ENCODE assay signal across 31 mouse cellular contexts in genomic region chr17:66586078-66586477, GRCm38 (mm10). TPM values are rescaled to one million over a fixed set of nuclear protein-coding genes. Genes with fewer than 3 reads are reported as not detected.
A peak's percentile ranks its signal among the peaks of the same experiment; 100 is the strongest.
DNase-seq lines count a peak whose midpoint lies in the region; ATAC-seq and TF ChIP-seq lines count a peak whose summit lies in the region.
"Had no signal": no experiment of that assay in that cellular context is flagged by ENCODE, and none has a peak within 500 bp of the region (broad histone marks: within the 10 kb centered on the region; RNA-seq: fewer than 3 reads in every experiment).

No protein-coding gene starts in this region.

- H3K36me3 ChIP-seq in forebrain, embryonic 11.5 days (ENCODE audit: control insufficient read depth, insufficient read depth, low read length) = no peaks in the 10 kb centered on the region
- H3K36me3 ChIP-seq in forebrain, embryonic 16.5 days (ENCODE audit: control insufficient read depth, insufficient read depth) = no peaks in the 10 kb centered on the region
- H3K36me3 ChIP-seq in lung, embryonic 14.5 days (ENCODE audit: insufficient read depth) = no peaks in the 10 kb centered on the region
- H3K36me3 ChIP-seq in embryonic facial prominence, embryonic 10.5 days (replicated peaks) = no peaks in the 10 kb centered on the region
- H3K36me3 ChIP-seq: G1E; hindbrain, embryonic 13.5 days; limb, embryonic 12.5 days; liver, embryonic 15.5 days; neural tube, embryonic 13.5 days had no signal

- no peak for TF ChIP-seq CTCF in lung, embryonic 14.5 days (IDR thresholded peaks at IDR 0.05; ENCODE audit: low read depth)
- TF ChIP-seq CTCF in lung, adult 2 months (IDR thresholded peaks at IDR 0.05; ENCODE audit: insufficient read depth, low read length) = no peak

- H3K4me2 ChIP-seq in forebrain, embryonic 11.5 days (ENCODE audit: low read depth, low read length, severe bottlenecking) = no peak overlapping the region
- no peak overlapping the region for H3K4me2 ChIP-seq in forebrain, embryonic 16.5 days (ENCODE audit: low read length)
- H3K4me2 ChIP-seq in lung, embryonic 14.5 days = peak overlapping the region; percentile 4; the same call in 1 of the 2 replicates
- H3K4me2 ChIP-seq: heart, embryonic 11.5 days; hindbrain, embryonic 13.5 days; limb, embryonic 12.5 days; liver, embryonic 15.5 days; neural tube, embryonic 13.5 days had no signal

- H3K9ac ChIP-seq in forebrain, embryonic 11.5 days (ENCODE audit: low read length) = no peak overlapping the region
- no peak overlapping the region for H3K9ac ChIP-seq in forebrain, embryonic 16.5 days (replicated peaks; ENCODE audit: low read depth, low read length)
- no peak overlapping the region for H3K9ac ChIP-seq in lung, embryonic 14.5 days
- H3K9ac ChIP-seq: hindbrain, embryonic 13.5 days; limb, embryonic 12.5 days; liver, embryonic 15.5 days; neural tube, embryonic 13.5 days had no signal

- ATAC-seq in forebrain, embryonic 11.5 days (replicated peaks; ENCODE audit: low FRiP score) = no peak
- no peak for ATAC-seq in forebrain, embryonic 16.5 days
- ATAC-seq in lung, embryonic 14.5 days (ENCODE audit: insufficient read depth) = peak; percentile 53; the same call in 1 of the 2 replicates
- ATAC-seq: intestine, postnatal 0 days had no signal

- WGBS in forebrain, embryonic 11.5 days = 88% methylated on average over 13 of the region's 13 CpGs
- 77% methylated on average over 13 of the region's 13 CpGs for WGBS in forebrain, embryonic 16.5 days
- WGBS in lung, embryonic 14.5 days = 57% methylated on average over 13 of the region's 13 CpGs
- WGBS in lung, adult 2 months = 58% methylated on average over 13 of the region's 13 CpGs
- 90% methylated on average over 13 of the region's 13 CpGs for WGBS in embryonic facial prominence, embryonic 10.5 days

- no peak overlapping the region for H3K27ac ChIP-seq in forebrain, embryonic 11.5 days (ENCODE audit: low read depth, low read length)
- no peak overlapping the region for H3K27ac ChIP-seq in forebrain, embryonic 16.5 days (ENCODE audit: low read length)
- no peak overlapping the region for H3K27ac ChIP-seq in lung, embryonic 14.5 days (ENCODE audit: low read depth)
- no peak overlapping the region for H3K27ac ChIP-seq in embryonic facial prominence, embryonic 10.5 days (replicated peaks)
- H3K27ac ChIP-seq: hindbrain, embryonic 13.5 days; limb, embryonic 12.5 days; liver, embryonic 15.5 days; macrophage; neural tube, embryonic 13.5 days had no signal

- no peak overlapping the region for H3K4me3 ChIP-seq in forebrain, embryonic 11.5 days (ENCODE audit: low read depth, low read length)
- H3K4me3 ChIP-seq in forebrain, embryonic 16.5 days (replicated peaks; ENCODE audit: low read length) = no peak overlapping the region
- H3K4me3 ChIP-seq in lung, embryonic 14.5 days (ENCODE audit: low read depth, low read length) = no peak overlapping the region
- no peak overlapping the region for H3K4me3 ChIP-seq in lung, adult 2 months (replicated peaks; ENCODE audit: extremely low read depth, low read depth, low read length)
- no peak overlapping the region for H3K4me3 ChIP-seq in embryonic facial prominence, embryonic 10.5 days
- H3K4me3 ChIP-seq: hindbrain, embryonic 13.5 days; limb, embryonic 12.5 days; liver, embryonic 15.5 days; myocyte; neural tube, embryonic 13.5 days had no signal

- H3K9me3 ChIP-seq in forebrain, embryonic 11.5 days (ENCODE audit: control insufficient read depth, low read length) = no peaks in the 10 kb centered on the region
- H3K9me3 ChIP-seq in forebrain, embryonic 16.5 days (ENCODE audit: control insufficient read depth, low read length) = no peaks in the 10 kb centered on the region
- H3K9me3 ChIP-seq in lung, embryonic 14.5 days (ENCODE audit: low read depth, low read length) = no peaks in the 10 kb centered on the region
- no peaks in the 10 kb centered on the region for H3K9me3 ChIP-seq in embryonic facial prominence, embryonic 10.5 days
- H3K9me3 ChIP-seq: hindbrain, embryonic 13.5 days; limb, embryonic 12.5 days; liver, embryonic 15.5 days; neural tube, embryonic 13.5 days had no signal

- DNase-seq in forebrain, embryonic 11.5 days (ENCODE audit: low spot score) = peak; percentile 42
- DNase-seq in lung, embryonic 14.5 days = peak; percentile 27
- DNase-seq in lung, adult 2 months = no peak
- peak; percentile 4 for DNase-seq in embryonic facial prominence, embryonic 10.5 days (ENCODE audit: low spot score)
- peak; percentile 46 for DNase-seq in lung, postnatal 14 days
- no peak for DNase-seq in layer of hippocampus, postnatal 36 days
- no peak for DNase-seq in spleen, postnatal 14 days (ENCODE audit: low spot score in 2 of 2)
- DNase-seq: adrenal gland, postnatal 14 days; cerebellum, adult 18-20 months; gastrocnemius, postnatal 25 days; heart, adult 18-20 months; kidney, adult 9 months; kidney, postnatal 10 days; midbrain, embryonic 14.5 days; right cerebral cortex, postnatal 4 days had no signal

- no peaks in the 10 kb centered on the region for H3K27me3 ChIP-seq in forebrain, embryonic 11.5 days (ENCODE audit: control insufficient read depth, insufficient read depth, low read length)
- H3K27me3 ChIP-seq in forebrain, embryonic 16.5 days (replicated peaks; ENCODE audit: control insufficient read depth, insufficient read depth, low read length) = no peaks in the 10 kb centered on the region
- no peaks in the 10 kb centered on the region for H3K27me3 ChIP-seq in lung, embryonic 14.5 days (ENCODE audit: insufficient read depth, low read length)
- H3K27me3 ChIP-seq in embryonic facial prominence, embryonic 10.5 days (replicated peaks; ENCODE audit: low read depth, poor library complexity, severe bottlenecking) = no peaks in the 10 kb centered on the region
- H3K27me3 ChIP-seq: hindbrain, embryonic 13.5 days; limb, embryonic 12.5 days; liver, embryonic 15.5 days; neural tube, embryonic 13.5 days had no signal

- no peaks in the 10 kb centered on the region for H3K4me1 ChIP-seq in forebrain, embryonic 11.5 days (replicated peaks; ENCODE audit: control insufficient read depth, insufficient read depth, low read length)
- H3K4me1 ChIP-seq in forebrain, embryonic 16.5 days (replicated peaks; ENCODE audit: control insufficient read depth, insufficient read depth, low read length) = no peaks in the 10 kb centered on the region
- H3K4me1 ChIP-seq in lung, embryonic 14.5 days (ENCODE audit: insufficient read depth) = no peaks in the 10 kb centered on the region
- no peaks in the 10 kb centered on the region for H3K4me1 ChIP-seq in lung, adult 2 months (ENCODE audit: control insufficient read depth, insufficient read depth, low read length)
- H3K4me1 ChIP-seq in embryonic facial prominence, embryonic 10.5 days = no peaks in the 10 kb centered on the region
- H3K4me1 ChIP-seq: hindbrain, embryonic 13.5 days; liver, embryonic 15.5 days; neural tube, embryonic 13.5 days had no signal

- no peak for TF ChIP-seq POLR2A in lung, adult 2 months (IDR thresholded peaks at IDR 0.05; ENCODE audit: borderline replicate concordance, extremely low read depth, low read depth, low read length)

RNA-seq across cellular contexts. Expression of gene Themis3, which starts 8.3 kb away (rescaled TPM):
- polyA plus RNA-seq in forebrain, embryonic 11.5 days (2014; fragmentation: Nextera tagmentation; extraction: Ambion mirVana) = not detected in 2 replicates
- not detected in 2 replicates for polyA plus RNA-seq in forebrain, embryonic 16.5 days (2015; fragmentation: Nextera tagmentation; extraction: Ambion mirVana)
- polyA plus RNA-seq in lung, embryonic 14.5 days (2014; fragmentation: Nextera tagmentation; extraction: Ambion mirVana) = 0.16 and 0.22 TPM in 2 replicates
- 0.08 and 0.16 TPM in 2 replicates for polyA plus RNA-seq in lung, adult 2 months (2012; rRNA removed)
- not detected in 2 replicates for polyA plus RNA-seq in embryonic facial prominence, embryonic 10.5 days (2016; fragmentation: Nextera tagmentation; extraction: Ambion mirVana)
- not detected for total RNA-seq in layer of hippocampus, postnatal 36 days (2021)
- total RNA-seq: adrenal gland, postnatal 14 days; G1E; heart, adult 18-20 months; heart, postnatal 36 days; liver, adult 2 months; megakaryocyte-erythroid progenitor cell, adult 5-6 weeks had no signal
- polyA plus RNA-seq: embryonic facial prominence, embryonic 11.5 days; G1E; heart, embryonic 11.5 days; hindbrain, embryonic 13.5 days; limb, embryonic 12.5 days; liver, adult 2 months; liver, embryonic 15.5 days; macrophage; midbrain, embryonic 14.5 days; myocyte; neural tube, embryonic 13.5 days; spleen, adult 2 months; urinary bladder, adult 2 months had no signal

Comparison
In these comparisons a context has a peak if more than half of its experiments do, and no peak if none do; other contexts are left out.
1. DNase-seq: peak in forebrain, embryonic 11.5 days (single experiment), lung, embryonic 14.5 days (single experiment), embryonic facial prominence, embryonic 10.5 days (single experiment) and lung, postnatal 14 days (single experiment); none in lung, adult 2 months (single experiment), layer of hippocampus, postnatal 36 days (0 of 2) and spleen, postnatal 14 days (0 of 2).